Mouse (Mus musculus): ENCODE data around the gene Ccdc124. TPM values are rescaled to one million over a fixed set of nuclear protein-coding genes. Genes with fewer than 3 reads are reported as not detected.

Gene Ccdc124
- 26.5 and 34.9 TPM in 2 replicates for polyA plus RNA-seq (2012; rRNA removed)

- peak; percentile 89 to 91 for DNase-seq (ENCODE audit: low read depth in 1 of 2, low spot score in 2 of 2)
- TF ChIP-seq POLR2A (IDR thresholded peaks at IDR 0.05; ENCODE audit: low read depth, low read length) (peak; percentile 22), CTCF (IDR thresholded peaks at IDR 0.05; ENCODE audit: extremely low read depth, insufficient read depth, insufficient read length, insufficient replicate concordance) (peak; percentile 95)
- Histone ChIP-seq H3K27me3 (ENCODE audit: control insufficient read depth, insufficient read depth, low read length) (no peaks in the 10 kb centered on the region), H3K4me1 (ENCODE audit: control insufficient read depth, insufficient read depth, insufficient read length) (peaks cover 6% of the 10 kb centered on the region), H3K27ac (ENCODE audit: insufficient read depth, low read length) (peak within 1 kb of the TSS; percentile 69), H3K4me3 (ENCODE audit: extremely low read depth, insufficient read depth, insufficient read length) (peak within 1 kb of the TSS; percentile 75), H3K36me3 (ENCODE audit: control insufficient read depth, insufficient read depth, low read length) (no peaks in the 10 kb centered on the region)
- 2% methylated on average over 43 of the region's 46 CpGs for WGBS
These were observed at the start of gene Ccdc124 for GRCm38 (mm10) chr8:70873364-70873985. Gene Ccdc124 (minus strand): TSS chr8:70873935.

- H3K27me3 ChIP-seq (ENCODE audit: control insufficient read depth, insufficient read depth, low read length), result no peaks in the 10 kb centered on the region
- no peak for DNase-seq (ENCODE audit: low read depth in 1 of 2, low spot score in 2 of 2)
- 87% methylated on average over 9 of the region's 9 CpGs for WGBS
- H3K27ac ChIP-seq (ENCODE audit: insufficient read depth, low read length), result no peak overlapping the region
- peaks cover 20% of the 10 kb centered on the region for H3K36me3 ChIP-seq (ENCODE audit: control insufficient read depth, insufficient read depth, low read length)
- no peak overlapping the region for H3K4me3 ChIP-seq (ENCODE audit: extremely low read depth, insufficient read depth, insufficient read length)
- H3K4me1 ChIP-seq (ENCODE audit: control insufficient read depth, insufficient read depth, insufficient read length), result no peaks in the 10 kb centered on the region
- no peak for TF ChIP-seq CTCF (IDR thresholded peaks at IDR 0.05; ENCODE audit: extremely low read depth, insufficient read depth, insufficient read length, insufficient replicate concordance)
- TF ChIP-seq POLR2A (IDR thresholded peaks at IDR 0.05; ENCODE audit: low read depth, low read length), result no peak
These were observed 46.6 kb upstream of the Ccdc124 start for GRCm38 (mm10) chr8:70920049-70920922.

GRCm38 (mm10) chr8:70914704-70915103 is 41.0 kb upstream of the Ccdc124 start:
- no peak for DNase-seq (ENCODE audit: low read depth in 1 of 2, low spot score in 2 of 2)
- no peak overlapping the region for H3K27ac ChIP-seq (ENCODE audit: insufficient read depth, low read length)
- H3K4me3 ChIP-seq (ENCODE audit: extremely low read depth, insufficient read depth, insufficient read length), result no peak overlapping the region
- WGBS, result 95% methylated on average over 17 of the region's 17 CpGs
- TF ChIP-seq CTCF (IDR thresholded peaks at IDR 0.05; ENCODE audit: extremely low read depth, insufficient read depth, insufficient read length, insufficient replicate concordance) (no peak), POLR2A (IDR thresholded peaks at IDR 0.05; ENCODE audit: low read depth, low read length) (no peak)
- no peaks in the 10 kb centered on the region for H3K4me1 ChIP-seq (ENCODE audit: control insufficient read depth, insufficient read depth, insufficient read length)
- peaks cover 47% of the 10 kb centered on the region for H3K36me3 ChIP-seq (ENCODE audit: control insufficient read depth, insufficient read depth, low read length)
- H3K27me3 ChIP-seq (ENCODE audit: control insufficient read depth, insufficient read depth, low read length), result no peaks in the 10 kb centered on the region

- H3K4me1 ChIP-seq (ENCODE audit: control insufficient read depth, insufficient read depth, insufficient read length), result no peaks in the 10 kb centered on the region
- 94% methylated on average over 26 of the region's 26 CpGs for WGBS
These were observed 39.8 kb upstream of the Ccdc124 start for GRCm38 (mm10) chr8:70913523-70913922.

GRCm38 (mm10) chr8:70912955-70913354 is 39.2 kb upstream of the Ccdc124 start:
- Histone ChIP-seq H3K27ac (ENCODE audit: insufficient read depth, low read length) (no peak overlapping the region), H3K27me3 (ENCODE audit: control insufficient read depth, insufficient read depth, low read length) (no peaks in the 10 kb centered on the region), H3K36me3 (ENCODE audit: control insufficient read depth, insufficient read depth, low read length) (peaks cover 46% of the 10 kb centered on the region), H3K4me1 (ENCODE audit: control insufficient read depth, insufficient read depth, insufficient read length) (no peaks in the 10 kb centered on the region), H3K4me3 (ENCODE audit: extremely low read depth, insufficient read depth, insufficient read length) (no peak overlapping the region)
- TF ChIP-seq POLR2A (IDR thresholded peaks at IDR 0.05; ENCODE audit: low read depth, low read length) (no peak), CTCF (IDR thresholded peaks at IDR 0.05; ENCODE audit: extremely low read depth, insufficient read depth, insufficient read length, insufficient replicate concordance) (no peak)
- no peak for DNase-seq (ENCODE audit: low read depth in 1 of 2, low spot score in 2 of 2)
- WGBS, result 96% methylated on average over 30 of the region's 30 CpGs

More at GRCm38 (mm10) chr8:70913523-70913922, 39.8 kb upstream of the Ccdc124 start:
- no peak overlapping the region for H3K27ac ChIP-seq (ENCODE audit: insufficient read depth, low read length)
- no peak for DNase-seq (ENCODE audit: low read depth in 1 of 2, low spot score in 2 of 2)
- H3K36me3 ChIP-seq (ENCODE audit: control insufficient read depth, insufficient read depth, low read length), result peaks cover 47% of the 10 kb centered on the region
- no peak overlapping the region for H3K4me3 ChIP-seq (ENCODE audit: extremely low read depth, insufficient read depth, insufficient read length)
- no peaks in the 10 kb centered on the region for H3K27me3 ChIP-seq (ENCODE audit: control insufficient read depth, insufficient read depth, low read length)
- TF ChIP-seq CTCF (IDR thresholded peaks at IDR 0.05; ENCODE audit: extremely low read depth, insufficient read depth, insufficient read length, insufficient replicate concordance) (no peak), POLR2A (IDR thresholded peaks at IDR 0.05; ENCODE audit: low read depth, low read length) (no peak)

- Histone ChIP-seq H3K27ac (ENCODE audit: insufficient read depth, low read length) (no peak overlapping the region), H3K27me3 (ENCODE audit: control insufficient read depth, insufficient read depth, low read length) (no peaks in the 10 kb centered on the region), H3K36me3 (ENCODE audit: control insufficient read depth, insufficient read depth, low read length) (peaks cover 38% of the 10 kb centered on the region), H3K4me3 (ENCODE audit: extremely low read depth, insufficient read depth, insufficient read length) (no peak overlapping the region), H3K4me1 (ENCODE audit: control insufficient read depth, insufficient read depth, insufficient read length) (peaks cover 4% of the 10 kb centered on the region; the same call in 1 of the 2 replicates)
- DNase-seq (ENCODE audit: low read depth in 1 of 2, low spot score in 2 of 2), result no peak
- 93% methylated on average over 5 of the region's 5 CpGs for WGBS
- TF ChIP-seq POLR2A (IDR thresholded peaks at IDR 0.05; ENCODE audit: low read depth, low read length) (no peak), CTCF (IDR thresholded peaks at IDR 0.05; ENCODE audit: extremely low read depth, insufficient read depth, insufficient read length, insufficient replicate concordance) (no peak)
These were observed 37.9 kb upstream of the Ccdc124 start for GRCm38 (mm10) chr8:70911596-70911995.
